Mouse (Mus musculus): ENCODE measurements around the gene Zdhhc14.

Zdhhc14 gene

GRCm38 (mm10) chr17:5506553-5506952 is 14.2 kb downstream of the Zdhhc14 start:
- no peak for DNase-seq

GRCm38 (mm10) chr17:5506988-5507387 is 14.6 kb downstream of the Zdhhc14 start:
- no peak for DNase-seq

- no peak for DNase-seq
Measured at GRCm38 (mm10) chr17:5508030-5508429, 15.7 kb downstream of the Zdhhc14 start.

GRCm38 (mm10) chr17:5510564-5510963 is 18.2 kb downstream of the Zdhhc14 start:
- no peak for DNase-seq

- DNase-seq: no peak
Measured at GRCm38 (mm10) chr17:5511724-5512123, 19.4 kb downstream of the Zdhhc14 start.

- no peak for DNase-seq
Measured at GRCm38 (mm10) chr17:5519466-5519865, 27.1 kb downstream of the Zdhhc14 start.

GRCm38 (mm10) chr17:5519910-5520592 is 27.7 kb downstream of the Zdhhc14 start:
- no peak for DNase-seq

- no peak for DNase-seq
Measured at GRCm38 (mm10) chr17:5521532-5521931, 29.2 kb downstream of the Zdhhc14 start.

- DNase-seq: peak; percentile 69
Measured at GRCm38 (mm10) chr17:5529552-5529951, 37.2 kb downstream of the Zdhhc14 start.

- no peak for DNase-seq
Measured at GRCm38 (mm10) chr17:5532816-5533215, 40.5 kb downstream of the Zdhhc14 start.

- no peak for DNase-seq
Measured at GRCm38 (mm10) chr17:5535357-5535756, 43.0 kb downstream of the Zdhhc14 start.

- DNase-seq: no peak
Measured at GRCm38 (mm10) chr17:5536259-5537094, 44.1 kb downstream of the Zdhhc14 start.

GRCm38 (mm10) chr17:5537095-5537575 is 44.8 kb downstream of the Zdhhc14 start:
- no peak for DNase-seq

- no peak for DNase-seq
Measured at GRCm38 (mm10) chr17:5542177-5542576, 49.8 kb downstream of the Zdhhc14 start.

- peak; percentile 45 for DNase-seq
Measured at GRCm38 (mm10) chr17:5544065-5544464, 51.7 kb downstream of the Zdhhc14 start.

GRCm38 (mm10) chr17:5545065-5545464 is 52.7 kb downstream of the Zdhhc14 start:
- DNase-seq: no peak

GRCm38 (mm10) chr17:5548546-5548945 is 56.2 kb downstream of the Zdhhc14 start:
- no peak for DNase-seq

- DNase-seq: no peak
Measured at GRCm38 (mm10) chr17:5549460-5549859, 57.1 kb downstream of the Zdhhc14 start.

GRCm38 (mm10) chr17:5550444-5550843 is 58.1 kb downstream of the Zdhhc14 start:
- DNase-seq: peak; percentile 72

GRCm38 (mm10) chr17:5551136-5551535 is 58.8 kb downstream of the Zdhhc14 start:
- no peak for DNase-seq

GRCm38 (mm10) chr17:5552036-5552760 is 59.8 kb downstream of the Zdhhc14 start:
- DNase-seq: no peak

- no peak for DNase-seq
Measured at GRCm38 (mm10) chr17:5553556-5553955, 61.2 kb downstream of the Zdhhc14 start.

- no peak for DNase-seq
Measured at GRCm38 (mm10) chr17:5554573-5554972, 62.2 kb downstream of the Zdhhc14 start.
